Mouse (Mus musculus) thymus, postnatal 25 days (tissue): ENCODE measurements around the gene C1rl.
"Not testable (repeated sequence)": the region's sequence is repeated elsewhere in the genome, so short reads cannot be mapped to it uniquely, and the experiment has no call there.

Experiments
- DNase-seq: peaks from one replicate; pipeline ENCODE4 v3.0.0; 2022

Gene C1rl

DNA sequence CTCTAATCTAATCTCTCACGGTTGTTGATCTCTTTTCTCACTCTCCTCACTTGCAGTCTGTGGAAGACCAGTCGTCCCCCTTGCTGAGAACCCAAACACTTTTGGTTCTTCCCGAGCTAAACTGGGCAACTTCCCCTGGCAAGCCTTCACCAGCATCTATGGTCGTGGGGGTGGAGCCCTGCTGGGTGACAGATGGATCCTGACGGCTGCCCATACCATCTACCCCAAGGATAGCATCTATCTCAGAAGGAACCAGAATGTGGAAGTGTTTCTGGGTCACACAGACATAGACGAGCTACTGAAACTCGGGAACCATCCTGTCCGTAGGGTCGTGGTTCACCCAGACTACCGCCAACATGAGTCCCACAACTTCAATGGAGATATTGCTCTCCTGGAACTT, 15.4 kb downstream of the C1rl start:
- no peak for DNase-seq

- not testable (repeated sequence) for DNase-seq
These were observed 16.3 kb downstream of the C1rl start for GRCm38 (mm10) chr6:124509192-124509591.

GRCm38 (mm10) chr6:124511936-124512335, 19.0 kb downstream of the C1rl start:
- DNase-seq = no peak

GRCm38 (mm10) chr6:124512355-124512836, 19.5 kb downstream of the C1rl start, which contains the start of gene C1ra:
TSS of gene C1ra (plus strand) at chr6:124512405.
- peak; percentile 43 for DNase-seq

DNA sequence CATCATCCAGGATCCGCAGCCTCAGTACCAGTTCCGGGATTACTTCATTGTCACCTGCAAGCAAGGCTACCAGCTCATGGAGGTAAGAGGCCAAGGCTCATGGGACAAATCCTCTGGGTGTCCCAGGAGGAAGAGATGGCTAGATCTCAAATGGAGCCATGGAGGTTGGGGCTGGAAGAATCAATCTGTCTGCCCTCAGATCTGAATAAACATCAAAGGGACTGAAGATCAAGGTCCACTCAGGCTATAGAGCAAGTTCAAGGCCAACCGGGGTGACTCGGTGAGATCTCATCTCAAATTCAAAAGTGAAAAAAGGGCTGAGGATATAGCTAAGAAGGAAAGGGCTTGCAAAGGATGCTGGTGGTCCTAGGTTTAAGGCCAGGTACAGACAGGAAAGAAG, 24.8 kb downstream of the C1rl start:
- not testable (repeated sequence) for DNase-seq

- DNase-seq = not testable (repeated sequence)
These were observed 29.2 kb downstream of the C1rl start for GRCm38 (mm10) chr6:124522082-124522481.

GRCm38 (mm10) chr6:124527881-124528280, 35.0 kb downstream of the C1rl start:
- no peak for DNase-seq

DNA sequence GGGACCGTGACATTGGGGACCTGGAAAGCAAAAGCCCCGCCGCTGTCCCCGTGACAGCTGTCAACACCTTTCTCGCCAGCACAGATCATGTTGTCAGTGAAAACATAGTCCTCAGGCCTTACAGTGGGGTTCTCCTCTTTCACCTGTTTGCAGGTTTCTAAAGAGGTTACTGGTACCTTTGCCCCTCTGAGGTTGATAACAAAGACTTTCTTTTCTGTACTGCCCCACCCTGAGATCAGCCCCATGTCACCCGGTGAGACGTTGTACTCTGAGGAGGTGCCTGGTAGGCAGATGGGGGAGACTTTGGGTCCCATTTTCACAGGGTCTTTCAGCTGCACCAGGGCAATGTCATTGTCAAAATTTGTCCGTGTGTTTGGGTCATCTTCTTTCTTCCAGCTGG, 38.2 kb downstream of the C1rl start:
- DNase-seq = no peak

- DNase-seq = not testable (repeated sequence)
These were observed 43.4 kb downstream of the C1rl start for GRCm38 (mm10) chr6:124536125-124536829.

- not testable (repeated sequence) for DNase-seq
These were observed 48.3 kb downstream of the C1rl start for GRCm38 (mm10) chr6:124541176-124541575.

GRCm38 (mm10) chr6:124542284-124542683, 49.4 kb downstream of the C1rl start, which contains the start of gene C1s1:
TSS of gene C1s1 (minus strand) at chr6:124542359.
- DNase-seq = peak; percentile 2

DNA sequence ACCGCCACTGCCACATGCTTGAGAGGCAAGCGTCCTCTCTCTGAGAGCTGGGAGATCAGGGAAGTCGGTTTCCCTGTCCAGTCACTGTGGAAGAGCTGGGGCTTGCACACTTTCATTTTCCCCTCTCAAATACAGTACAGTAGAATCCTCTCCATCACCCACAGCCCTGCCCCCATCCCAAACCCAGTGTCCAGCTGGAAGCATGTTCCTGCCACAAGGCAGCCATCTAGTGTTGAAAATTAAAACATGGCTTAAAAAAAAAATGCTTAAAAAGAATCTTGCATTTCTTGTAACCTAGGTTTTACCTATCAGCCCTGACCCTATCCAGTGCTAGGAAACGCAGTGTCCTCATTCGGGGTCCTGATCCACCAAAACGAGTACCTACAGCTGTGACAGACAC, 51.6 kb downstream of the C1rl start:
- no peak for DNase-seq

DNA sequence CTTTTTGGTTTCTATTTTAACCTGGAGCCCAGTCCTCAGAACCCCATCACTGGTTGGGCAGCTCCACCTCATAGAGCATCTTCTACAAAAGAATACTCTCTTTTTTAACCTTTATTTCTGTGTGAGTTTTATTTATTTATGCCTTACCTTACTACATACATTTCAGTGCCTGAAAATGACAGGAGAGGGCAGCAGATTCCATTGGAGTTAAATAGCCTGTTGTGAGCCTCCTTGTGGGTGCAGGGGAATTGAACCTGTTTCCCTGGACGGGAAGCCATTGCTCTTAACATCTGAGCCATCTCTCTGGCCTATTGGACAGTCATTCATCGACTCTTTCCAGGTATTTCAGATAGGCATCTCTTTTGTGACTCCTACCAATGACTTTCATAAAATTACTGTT, 52.5 kb downstream of the C1rl start:
- no peak for DNase-seq

- not testable (repeated sequence) for DNase-seq
These were observed 55.1 kb downstream of the C1rl start for GRCm38 (mm10) chr6:124547979-124548378.

- DNase-seq = no peak
These were observed 56.2 kb downstream of the C1rl start for GRCm38 (mm10) chr6:124549023-124549550.

DNA sequence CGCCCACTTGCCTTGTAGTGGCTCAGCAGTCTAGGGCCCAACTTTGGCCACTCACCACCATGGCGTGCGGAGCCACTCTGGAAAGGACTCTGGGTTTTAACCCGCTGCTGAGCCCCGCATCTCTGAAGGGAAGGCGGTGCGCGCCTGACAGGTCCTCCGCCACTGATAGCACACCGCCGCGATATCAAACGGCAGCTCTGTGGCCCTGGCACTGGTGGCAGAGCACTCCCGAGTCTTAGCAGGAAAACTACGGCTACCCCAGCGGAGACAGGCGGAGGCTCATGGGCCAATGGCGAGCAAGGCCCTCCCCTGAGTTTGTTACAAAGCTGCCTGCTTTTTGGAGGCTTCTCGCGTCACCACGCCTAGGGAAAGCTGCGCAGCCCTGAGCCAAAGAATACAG, 59.9 kb downstream of the C1rl start:
- no peak for DNase-seq

DNA sequence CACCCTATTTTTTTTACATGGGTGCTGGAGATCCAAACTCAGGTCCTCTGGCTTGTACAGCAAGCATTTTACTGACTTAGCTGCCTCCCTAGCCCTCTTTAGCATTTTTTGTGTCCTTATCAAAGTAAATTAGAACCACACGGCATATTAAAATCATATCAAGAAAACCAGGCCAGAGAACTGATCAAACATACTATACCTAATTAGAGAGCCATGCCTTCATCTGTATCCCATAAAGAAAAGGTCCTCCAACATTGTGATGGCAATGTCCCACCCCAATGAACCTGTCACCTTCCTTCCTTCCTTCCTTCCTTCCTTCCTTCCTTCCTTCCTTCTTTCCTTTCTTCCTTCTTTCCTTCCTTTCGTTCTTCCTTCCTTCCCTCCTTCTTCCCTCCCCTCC, 63.0 kb downstream of the C1rl start:
- not testable (repeated sequence) for DNase-seq
